Mouse (Mus musculus) mesoderm, embryonic 11.5 days (tissue): ENCODE data around the gene Setd2.

Experiments used
- DNase-seq: peaks from one replicate; pipeline ENCODE4 v3.0.0-alpha.2; 2012; ENCODE audit warnings: low read depth, low spot score

Gene Setd2

GRCm38 (mm10) chr9:110654726-110655650, 122.6 kb downstream of the Setd2 start:
- no peak for DNase-seq

- no peak for DNase-seq
Observed at GRCm38 (mm10) chr9:110655651-110656007, 123.2 kb downstream of the Setd2 start.

GRCm38 (mm10) chr9:110656249-110657221, 124.1 kb downstream of the Setd2 start, which contains the start of gene Ccdc12:
Ccdc12 (plus strand) TSS chr9:110656503.
- peak; percentile 98 for DNase-seq

GRCm38 (mm10) chr9:110657474-110658078, 125.2 kb downstream of the Setd2 start:
- DNase-seq, result no peak

GRCm38 (mm10) chr9:110659521-110659920, 127.1 kb downstream of the Setd2 start:
- DNase-seq, result no peak

GRCm38 (mm10) chr9:110660208-110660607, 127.8 kb downstream of the Setd2 start:
- no peak for DNase-seq

- no peak for DNase-seq
Observed at GRCm38 (mm10) chr9:110660856-110661612, 128.6 kb downstream of the Setd2 start.

GRCm38 (mm10) chr9:110662844-110663243, 130.4 kb downstream of the Setd2 start:
- no peak for DNase-seq

GRCm38 (mm10) chr9:110665912-110666311, 133.5 kb downstream of the Setd2 start:
- DNase-seq, result peak; percentile 34

GRCm38 (mm10) chr9:110666374-110666773, 134.0 kb downstream of the Setd2 start:
- no peak for DNase-seq

- DNase-seq, result no peak
Observed at GRCm38 (mm10) chr9:110667219-110667836, 134.9 kb downstream of the Setd2 start.
